In the genomic region with DNA sequence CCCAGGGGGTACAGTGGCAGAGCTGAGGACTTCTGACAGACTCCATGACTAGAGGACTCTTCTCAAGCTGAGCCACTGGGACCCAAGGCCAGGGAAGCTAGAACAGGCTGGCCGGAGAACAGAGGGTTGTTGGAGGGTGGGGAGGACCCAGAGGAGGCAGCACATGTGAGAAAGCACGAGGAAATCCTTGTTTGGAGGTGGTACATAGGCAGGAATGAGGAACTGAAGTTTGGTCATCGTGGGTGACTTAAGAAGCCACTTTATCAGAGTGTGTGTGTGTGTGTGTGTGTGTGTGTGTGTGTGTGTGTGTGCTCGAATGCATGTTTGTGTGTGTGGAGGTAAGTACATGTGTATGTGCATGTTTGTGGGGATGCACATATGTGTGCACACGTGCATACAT, we compare ENCODE assay signal across 23 mouse cellular contexts.
DNase-seq lines count a peak whose midpoint lies in the region; ATAC-seq and TF ChIP-seq lines count a peak whose summit lies in the region.
"Had no signal": no experiment of that assay in that cellular context is flagged by ENCODE, and none has a peak within 500 bp of the region (broad histone marks: within the 10 kb centered on the region; RNA-seq: fewer than 3 reads in every experiment).

No protein-coding gene starts in this region.

- H3K79me2 ChIP-seq in heart, adult 2 months (replicated peaks; ENCODE audit: control insufficient read depth, insufficient read depth, low read length), result no peaks in the 10 kb centered on the region

- no peak overlapping the region for H3K4me3 ChIP-seq in heart, adult 2 months
- no peak overlapping the region for H3K4me3 ChIP-seq in midbrain, postnatal 0 days (ENCODE audit: low read depth, low read length)
- H3K4me3 ChIP-seq: embryonic facial prominence, embryonic 13.5 days; embryonic facial prominence, embryonic 15.5 days; erythroblast, embryonic 14.5 days; forebrain, embryonic 10.5 days; forebrain, embryonic 12.5 days had no signal

- no peaks in the 10 kb centered on the region for H3K9me3 ChIP-seq in midbrain, postnatal 0 days (ENCODE audit: low read length)
- H3K9me3 ChIP-seq: embryonic facial prominence, embryonic 13.5 days; embryonic facial prominence, embryonic 15.5 days; forebrain, embryonic 10.5 days; forebrain, embryonic 12.5 days had no signal

- H3K4me2 ChIP-seq in midbrain, postnatal 0 days (ENCODE audit: low read depth, low read length, poor library complexity, severe bottlenecking), result no peak overlapping the region
- H3K4me2 ChIP-seq: embryonic facial prominence, embryonic 13.5 days; embryonic facial prominence, embryonic 15.5 days; forebrain, embryonic 12.5 days had no signal

- TF ChIP-seq POLR2A in heart, adult 2 months (IDR thresholded peaks at IDR 0.05; ENCODE audit: insufficient read depth, low read depth, low read length), result no peak

- no peaks in the 10 kb centered on the region for H3K27me3 ChIP-seq in heart, adult 2 months (ENCODE audit: control insufficient read depth, insufficient read depth, low read length)
- no peaks in the 10 kb centered on the region for H3K27me3 ChIP-seq in midbrain, postnatal 0 days (ENCODE audit: insufficient read depth, low read length)
- H3K27me3 ChIP-seq: embryonic facial prominence, embryonic 13.5 days; embryonic facial prominence, embryonic 15.5 days; forebrain, embryonic 12.5 days; Patski had no signal

- intact Hi-C loops in heart, adult 2 months (cut with DNase I), result no loop called here

- ATAC-seq in common myeloid progenitor, adult 5-6 weeks (replicated peaks; ENCODE audit: low read depth, poor library complexity, severe bottlenecking), result 0 out of 2 replicates have a peak, but pooled peaks have one; percentile 36
- ATAC-seq in megakaryocyte, adult 5-6 weeks (ENCODE audit: poor library complexity, severe bottlenecking), result peak; percentile 57
- ATAC-seq in midbrain, postnatal 0 days (ENCODE audit: low FRiP score), result no peak
- ATAC-seq: forebrain, embryonic 14.5 days; forebrain, embryonic 16.5 days; Patski had no signal

- H3K36me3 ChIP-seq in heart, adult 2 months (ENCODE audit: control insufficient read depth, insufficient read depth, low read length), result no peaks in the 10 kb centered on the region
- H3K36me3 ChIP-seq in midbrain, postnatal 0 days (ENCODE audit: insufficient read depth, low read length), result no peaks in the 10 kb centered on the region
- H3K36me3 ChIP-seq: embryonic facial prominence, embryonic 13.5 days; embryonic facial prominence, embryonic 15.5 days; forebrain, embryonic 10.5 days; forebrain, embryonic 12.5 days had no signal

- no peaks in the 10 kb centered on the region for H3K4me1 ChIP-seq in heart, adult 2 months (ENCODE audit: control insufficient read depth, insufficient read depth, low read length)
- H3K4me1 ChIP-seq in midbrain, postnatal 0 days (ENCODE audit: insufficient read depth, low read length), result peaks cover 9% of the 10 kb centered on the region; the same call in 1 of the 2 replicates
- H3K4me1 ChIP-seq: embryonic facial prominence, embryonic 13.5 days had no signal

- 74% methylated on average over 5 of the region's 5 CpGs for WGBS in heart, adult 2 months
- 86% methylated on average over 5 of the region's 5 CpGs for WGBS in midbrain, postnatal 0 days

- H3K27ac ChIP-seq in heart, adult 2 months, result no peak overlapping the region
- H3K27ac ChIP-seq in midbrain, postnatal 0 days (ENCODE audit: low read depth, low read length), result no peak overlapping the region
- H3K27ac ChIP-seq: embryonic facial prominence, embryonic 13.5 days; embryonic facial prominence, embryonic 15.5 days; forebrain, embryonic 10.5 days; forebrain, embryonic 12.5 days had no signal

- no peak overlapping the region for H3K9ac ChIP-seq in heart, adult 2 months (ENCODE audit: low read depth, low read length)
- H3K9ac ChIP-seq in midbrain, postnatal 0 days (replicated peaks; ENCODE audit: low read length, poor library complexity, severe bottlenecking), result no peak overlapping the region
- H3K9ac ChIP-seq: embryonic facial prominence, embryonic 13.5 days; embryonic facial prominence, embryonic 15.5 days; forebrain, embryonic 12.5 days had no signal

- peak; percentile 75 for DNase-seq in 416B (ENCODE audit: low read depth)
- no peak for DNase-seq in cerebellum, postnatal 10 days
- DNase-seq in heart, adult 2 months, result no peak
- no peak for DNase-seq in midbrain, postnatal 0 days (ENCODE audit: low spot score)
- DNase-seq: adrenal gland, adult 2 months; adrenal gland, postnatal 10 days; adrenal gland, postnatal 25 days; cerebellum, adult 11 months; cerebellum, adult 18-20 months; cerebellum, adult 8-10 months; cerebellum, adult 9-11 months; cerebellum, postnatal 25 days; embryo, embryonic 11 days had no signal

- no peak for TF ChIP-seq EP300 in heart, adult 2 months (IDR thresholded peaks at IDR 0.05; ENCODE audit: insufficient read depth, low read depth, low read length)

- TF ChIP-seq CTCF in heart, adult 2 months (IDR thresholded peaks at IDR 0.05), result no peak
- TF ChIP-seq CTCF in midbrain, postnatal 0 days (IDR thresholded peaks at IDR 0.05), result no peak
